Mouse (Mus musculus) MEL-GATA-1-ER (cell line): ENCODE measurements around the gene Lrrc51.
"Not testable (repeated sequence)": the region's sequence is repeated elsewhere in the genome, so short reads cannot be mapped to it uniquely, and the experiment has no call there.

Experiments used
- DNase-seq: peaks from one replicate; pipeline ENCODE4 v3.0.0-alpha.2; 2012; ENCODE audit warnings: low read depth; ENCODE audit errors: extremely low read depth

Lrrc51 gene

DNA sequence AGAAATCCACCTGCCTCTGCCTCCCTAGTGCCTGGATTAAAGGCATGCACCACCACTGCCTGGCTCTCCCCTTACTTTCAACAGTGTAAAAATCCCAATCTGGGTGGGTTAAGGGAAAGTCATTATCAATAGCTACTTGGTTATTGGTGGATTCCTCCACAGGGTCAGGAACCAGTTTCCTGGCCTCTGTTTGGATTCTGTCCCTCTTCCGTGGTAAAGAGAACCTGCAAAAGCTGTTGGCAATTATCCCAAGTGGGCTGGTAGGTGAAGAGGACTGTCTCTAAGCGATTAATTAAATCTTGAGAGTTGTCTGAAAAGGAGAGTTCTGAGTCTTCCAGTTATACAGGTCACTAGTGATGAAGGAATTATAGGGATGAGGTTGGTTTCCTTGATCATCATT is 4.7 kb upstream of the Lrrc51 start:
- no peak for DNase-seq

GRCm38 (mm10) chr7:101937569-101937968 is 3.9 kb upstream of the Lrrc51 start:
- DNase-seq = no peak

DNA sequence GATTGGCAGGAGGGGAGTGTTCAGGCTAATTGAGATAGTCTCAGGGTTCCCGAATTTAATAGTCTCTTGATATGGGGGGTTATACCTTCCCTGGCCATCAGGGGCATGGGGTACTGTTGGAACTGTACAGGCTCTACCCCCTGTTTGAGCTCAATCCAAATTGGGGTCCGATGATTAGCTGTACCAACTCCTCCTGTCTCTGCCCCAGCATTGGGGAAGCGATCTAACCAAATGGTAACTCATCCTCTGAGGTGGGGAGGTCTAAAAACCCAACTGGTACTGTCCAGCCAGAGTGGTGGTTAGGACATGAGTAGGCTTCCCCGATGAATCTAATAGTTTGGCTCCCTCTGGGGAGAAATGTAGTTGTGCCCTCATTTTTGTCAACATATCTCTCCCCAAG is 3.3 kb upstream of the Lrrc51 start:
- no peak for DNase-seq

DNA sequence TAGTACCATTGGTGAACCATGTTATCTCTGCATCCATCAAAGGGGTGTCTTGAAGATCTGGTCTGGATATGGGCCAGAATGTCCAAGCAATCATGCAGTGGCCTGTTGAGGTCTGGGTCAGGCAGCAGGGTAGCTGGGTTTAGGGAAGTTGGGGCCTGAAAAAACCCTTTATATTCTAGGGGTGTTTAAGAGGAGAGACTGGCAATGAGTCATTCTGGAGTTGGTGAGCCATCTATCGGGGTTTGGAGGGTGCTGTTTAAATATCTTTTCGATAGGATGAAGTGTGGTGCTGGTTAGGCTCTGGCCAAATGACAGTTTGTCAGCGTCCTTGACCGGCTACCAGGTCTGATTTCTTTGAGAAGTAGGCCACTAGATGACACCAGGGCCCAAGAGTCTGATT is 2.3 kb upstream of the Lrrc51 start:
- DNase-seq = no peak

DNA sequence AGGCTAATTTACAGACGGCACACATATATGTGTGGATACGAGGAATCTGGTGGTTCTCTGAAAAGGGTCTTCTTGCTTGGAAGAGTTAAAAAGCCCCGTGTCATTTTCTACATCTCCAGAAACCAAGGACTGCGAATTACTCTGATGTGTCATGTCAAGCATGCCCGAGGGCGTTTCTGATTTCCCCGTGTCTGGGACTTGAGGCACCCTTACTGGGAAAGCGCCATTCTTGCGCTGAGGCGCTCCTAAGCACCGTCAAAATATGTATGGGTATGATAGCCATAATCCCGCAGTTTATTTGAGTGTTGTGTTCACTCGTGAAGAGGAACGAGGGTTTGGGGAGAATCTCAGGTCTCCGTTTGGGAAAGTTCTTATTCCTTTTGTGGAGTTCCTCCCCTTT is 395 bp downstream of the Lrrc51 start:
- DNase-seq = no peak

GRCm38 (mm10) chr7:101932551-101932950 is 1.1 kb downstream of the Lrrc51 start:
- DNase-seq = no peak

DNA sequence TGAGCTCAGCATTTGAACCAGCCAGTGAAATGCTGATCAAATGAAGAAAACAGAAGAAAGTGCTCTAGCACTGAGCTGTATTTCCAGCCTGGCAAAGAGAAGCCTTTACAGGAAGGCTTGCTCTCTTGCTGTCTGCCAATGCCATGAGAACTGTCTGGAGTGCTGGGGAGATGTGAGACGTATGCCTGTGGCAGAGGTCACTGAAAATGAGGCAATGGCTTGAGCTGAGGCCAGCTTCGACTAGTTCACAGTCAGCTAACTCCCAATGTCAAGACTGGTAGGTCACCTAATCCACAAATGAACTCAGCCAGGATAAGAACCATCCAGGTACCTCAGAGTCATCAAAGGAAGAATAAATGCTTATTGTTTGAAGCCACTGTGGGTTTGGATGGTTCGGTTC is 5.6 kb downstream of the Lrrc51 start:
- DNase-seq = no peak

DNA sequence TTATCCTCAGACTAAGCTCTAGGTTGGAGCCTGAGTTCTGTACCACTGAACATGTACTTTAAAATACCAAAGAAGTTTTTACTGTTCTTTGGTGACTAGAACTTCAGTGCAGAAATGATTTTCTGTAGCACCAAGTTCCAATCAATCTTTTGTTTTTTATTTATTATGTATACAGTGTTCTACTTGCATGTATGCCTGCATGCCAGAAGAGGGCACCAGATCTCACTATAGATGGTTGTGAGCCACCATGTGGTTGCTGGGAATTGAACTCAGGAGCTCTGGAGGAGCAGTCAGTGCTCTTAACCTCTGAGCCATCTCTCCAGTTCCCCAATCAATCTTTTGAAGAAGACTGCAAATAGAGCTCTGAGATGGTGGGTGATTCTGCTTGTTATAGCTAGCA is 7.8 kb downstream of the Lrrc51 start:
- not testable (repeated sequence) for DNase-seq

- DNase-seq = no peak
Observed at GRCm38 (mm10) chr7:101918071-101918470, 15.6 kb downstream of the Lrrc51 start.

DNA sequence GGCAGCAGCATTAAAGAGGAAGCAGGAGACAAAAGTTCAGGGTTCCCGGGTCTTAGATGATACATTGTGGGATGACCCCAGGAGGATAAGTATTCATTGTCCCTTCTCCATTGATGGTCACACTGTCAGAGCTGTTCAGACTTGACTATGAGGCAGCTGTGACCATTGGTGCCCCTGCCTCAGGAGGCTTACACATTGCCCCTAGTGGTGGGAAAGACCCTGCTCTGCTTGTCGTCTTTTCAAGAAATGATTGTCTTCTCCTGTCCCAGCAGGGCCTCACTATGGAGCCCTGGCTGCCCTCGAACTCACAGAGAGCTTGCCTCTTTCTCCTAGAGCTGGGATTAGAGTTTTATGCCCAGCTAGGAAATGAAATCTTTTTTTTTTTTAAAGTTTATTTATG is 21.7 kb downstream of the Lrrc51 start:
- no peak for DNase-seq

- no peak for DNase-seq
Observed at GRCm38 (mm10) chr7:101910138-101910537, 23.6 kb downstream of the Lrrc51 start.

DNA sequence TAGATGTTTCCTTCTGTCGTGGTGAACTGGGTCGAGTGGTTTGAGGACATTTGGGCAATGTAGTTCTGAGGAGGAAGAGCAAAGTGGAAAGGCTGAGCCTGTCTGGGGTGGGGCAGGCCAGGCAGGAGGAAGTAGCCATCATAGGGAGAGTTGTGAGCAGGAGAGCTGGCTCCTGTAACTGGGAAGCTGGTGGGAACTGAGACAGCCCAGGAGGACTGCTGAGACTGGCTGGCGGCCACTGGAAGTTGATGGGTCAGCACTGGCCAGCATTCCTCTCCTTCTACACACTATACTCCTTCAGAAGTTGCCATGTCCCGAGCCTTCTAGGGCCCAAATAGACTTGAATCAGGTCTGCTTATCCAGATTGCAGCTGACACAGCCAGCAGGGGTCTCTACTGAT is 25.3 kb downstream of the Lrrc51 start:
- no peak for DNase-seq

DNA sequence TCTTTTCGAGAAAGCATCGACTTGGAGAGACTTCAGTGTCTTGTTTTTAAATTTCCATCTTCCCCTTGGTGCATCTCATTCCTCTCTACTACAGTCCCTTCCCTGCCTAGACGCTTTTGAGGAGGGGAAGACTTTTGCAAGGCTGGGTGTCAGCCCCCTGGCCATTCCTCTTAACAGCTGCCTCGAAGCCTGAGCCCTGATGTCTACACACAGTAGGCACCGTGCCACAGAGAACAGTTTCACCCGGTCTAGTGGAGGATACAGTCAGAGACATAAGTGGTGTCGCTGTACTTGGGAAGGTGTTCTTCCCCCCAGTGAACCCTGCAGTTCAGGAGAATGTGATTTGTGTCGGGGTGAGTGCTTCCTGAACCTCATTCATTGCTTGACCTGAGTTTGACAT is 27.0 kb downstream of the Lrrc51 start:
- DNase-seq = no peak

DNA sequence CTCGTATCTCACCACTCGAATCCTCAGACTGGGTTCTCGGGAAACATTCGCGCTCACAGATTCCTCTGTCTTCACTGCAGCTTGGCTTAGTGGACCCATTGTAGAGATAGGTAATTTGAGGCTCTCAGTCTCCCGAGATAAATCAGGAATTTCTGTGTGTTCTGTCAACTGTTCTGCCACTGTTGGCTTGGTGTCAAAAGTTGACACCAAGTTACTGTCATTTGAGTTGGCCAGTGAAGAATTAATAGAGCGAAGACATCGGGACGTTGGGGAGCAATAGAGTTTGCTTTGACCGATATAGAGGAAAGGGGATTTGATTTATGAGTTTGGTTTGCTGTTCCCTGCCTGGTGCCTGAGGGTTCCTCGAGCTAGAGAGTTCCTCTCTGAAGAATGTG is 27.4 kb downstream of the Lrrc51 start, which contains the start of gene Tomt:
Tomt (minus strand) TSS at position 73 of the 395 bp plus-strand sequence.
- DNase-seq = no peak

GRCm38 (mm10) chr7:101905561-101906286 is 28.0 kb downstream of the Lrrc51 start, which contains the start of gene Lamtor1:
Gene Lamtor1, plus strand, starts transcription at chr7:101905904.
- peak; percentile 96 for DNase-seq

DNA sequence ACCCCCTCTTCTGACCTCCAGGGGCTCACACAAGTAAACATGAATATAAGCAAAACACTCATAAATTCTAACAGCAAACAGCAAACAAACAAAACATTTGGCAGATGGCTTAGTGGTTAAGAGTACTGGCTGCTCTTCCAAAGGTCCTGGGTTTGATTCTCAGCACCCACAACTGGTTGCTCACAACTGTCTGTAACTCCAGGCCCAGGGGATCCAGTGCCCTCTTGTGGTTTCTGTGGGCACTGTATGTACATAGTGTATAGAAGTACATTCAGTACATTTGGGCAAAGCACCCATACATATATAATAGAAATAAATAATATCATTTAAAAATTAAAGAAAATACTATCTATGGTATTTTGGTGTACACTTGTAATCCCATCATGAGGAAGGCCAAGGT is 30.8 kb downstream of the Lrrc51 start:
- no peak for DNase-seq

GRCm38 (mm10) chr7:101901969-101902368 is 31.7 kb downstream of the Lrrc51 start:
- DNase-seq = no peak

- no peak for DNase-seq
Observed at GRCm38 (mm10) chr7:101900331-101901097, 33.2 kb downstream of the Lrrc51 start.

DNA sequence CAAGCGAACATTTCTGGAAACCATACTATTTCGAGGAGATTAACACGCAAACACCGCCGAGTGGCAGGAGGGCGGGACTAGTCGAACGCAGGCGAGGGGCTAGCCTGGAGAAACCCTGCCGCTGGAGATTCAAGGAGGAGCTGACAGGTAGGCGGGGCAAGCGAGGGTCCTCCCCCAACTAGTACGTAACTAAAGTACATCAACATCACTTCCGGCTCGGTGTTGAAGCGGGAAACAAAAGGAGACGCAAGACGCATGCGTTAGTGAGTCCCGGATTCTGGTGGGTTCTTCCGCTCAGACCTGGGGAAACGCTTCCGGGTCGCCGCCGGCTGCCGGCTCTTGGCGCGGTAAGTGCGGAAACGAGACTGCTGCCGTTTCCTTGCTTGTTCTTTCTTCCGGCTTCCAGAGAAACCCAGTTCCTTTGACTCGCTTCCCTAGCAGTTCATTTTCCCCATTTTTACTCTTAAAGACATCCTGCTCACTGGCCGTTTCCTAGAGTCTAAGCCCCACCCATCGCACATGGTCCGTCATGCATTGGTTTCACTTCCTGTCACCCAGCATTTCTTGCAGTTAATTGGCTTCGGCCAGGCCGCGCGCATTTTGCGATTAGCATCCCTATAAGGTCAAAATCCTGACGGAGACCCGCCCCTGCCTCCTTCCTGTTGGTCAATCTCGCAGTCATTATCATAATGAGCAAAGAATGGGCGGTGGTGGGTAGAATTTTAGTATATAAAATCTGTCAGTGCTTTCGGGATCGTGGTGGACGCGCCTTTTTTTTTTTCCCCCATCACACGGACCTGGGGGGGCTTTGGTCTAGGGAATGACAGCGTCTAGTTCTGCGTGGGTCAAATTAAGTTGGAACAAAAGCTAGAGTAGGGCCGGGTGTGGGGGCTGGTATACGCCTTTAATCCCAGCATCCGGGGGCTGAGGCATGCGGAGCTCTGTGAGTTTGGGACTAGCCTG is 37.3 kb downstream of the Lrrc51 start:
- DNase-seq = peak; percentile 98

- no peak for DNase-seq
Observed at GRCm38 (mm10) chr7:101895695-101896094, 38.0 kb downstream of the Lrrc51 start.

- DNase-seq = no peak
Observed at GRCm38 (mm10) chr7:101888460-101888859, 45.2 kb downstream of the Lrrc51 start.

GRCm38 (mm10) chr7:101886274-101886673 is 47.4 kb downstream of the Lrrc51 start:
- no peak for DNase-seq
